Mouse (Mus musculus): ENCODE data around the gene Myoz1. TPM values are rescaled to one million over a fixed set of nuclear protein-coding genes. Genes with fewer than 3 reads are reported as not detected.

The Myoz1 gene
- polyA plus RNA-seq, 1 experiment from 2014 or later = 5.6 TPM

- WGBS (ENCODE audit: insufficient replicate concordance) = 39% methylated on average over 4 of the region's 4 CpGs
- Histone ChIP-seq H3K27ac (ENCODE audit: low read length) (no peak overlapping the region), H3K9me3 (replicated peaks; ENCODE audit: control insufficient read depth, low read length) (no peaks in the 10 kb centered on the region), H3K4me3 (ENCODE audit: low read depth, low read length) (no peak overlapping the region), H3K36me3 (ENCODE audit: control insufficient read depth, insufficient read depth) (no peaks in the 10 kb centered on the region), H3K4me2 (ENCODE audit: low read depth, low read length) (no peak overlapping the region), H3K9ac (ENCODE audit: low read depth, low read length) (no peak overlapping the region), H3K27me3 (ENCODE audit: control insufficient read depth, insufficient read depth, low read depth, low read length) (no peaks in the 10 kb centered on the region), H3K4me1 (ENCODE audit: control insufficient read depth, low read depth, low read length) (no peaks in the 10 kb centered on the region)
- no peak for ATAC-seq (ENCODE audit: low read depth)
Measured at GRCm38 (mm10) chr14:20651722-20652256, 4.6 kb downstream of the Myoz1 start.

- no peak overlapping the region for H3K9ac ChIP-seq (ENCODE audit: low read depth, low read length)
- 59% methylated on average over 2 of the region's 2 CpGs for WGBS (ENCODE audit: insufficient replicate concordance)
- H3K9me3 ChIP-seq (replicated peaks; ENCODE audit: control insufficient read depth, low read length) = no peaks in the 10 kb centered on the region
- H3K4me3 ChIP-seq (ENCODE audit: low read depth, low read length) = no peak overlapping the region
- ATAC-seq (ENCODE audit: low read depth) = no peak
- H3K4me1 ChIP-seq (ENCODE audit: control insufficient read depth, low read depth, low read length) = no peaks in the 10 kb centered on the region
- no peaks in the 10 kb centered on the region for H3K27me3 ChIP-seq (ENCODE audit: control insufficient read depth, insufficient read depth, low read depth, low read length)
- H3K27ac ChIP-seq (ENCODE audit: low read length) = no peak overlapping the region
- H3K4me2 ChIP-seq (ENCODE audit: low read depth, low read length) = no peak overlapping the region
- H3K36me3 ChIP-seq (ENCODE audit: control insufficient read depth, insufficient read depth) = no peaks in the 10 kb centered on the region
Measured at GRCm38 (mm10) chr14:20651000-20651399, 5.3 kb downstream of the Myoz1 start.

DNA sequence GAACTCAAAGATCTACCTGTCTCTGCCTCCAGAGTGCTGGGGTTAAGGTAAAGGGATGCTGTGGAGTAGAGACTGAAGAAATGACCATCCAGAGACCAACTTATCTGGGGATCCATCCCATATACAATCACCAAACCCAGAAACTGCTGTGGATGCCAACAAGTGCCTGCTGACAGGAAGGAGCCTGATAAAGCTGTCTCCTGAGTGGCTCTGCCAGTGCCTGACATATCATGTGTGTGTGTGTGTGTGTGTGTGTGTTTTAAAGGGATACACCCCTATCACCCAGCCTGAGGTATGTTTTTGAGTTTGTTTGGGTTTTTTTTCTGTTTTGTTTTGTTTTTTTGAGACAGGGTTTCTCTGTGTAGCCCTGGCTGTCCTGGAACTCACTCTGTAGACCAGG, 10.0 kb downstream of the Myoz1 start:
- Histone ChIP-seq H3K36me3 (ENCODE audit: control insufficient read depth, insufficient read depth) (no peaks in the 10 kb centered on the region), H3K27me3 (ENCODE audit: control insufficient read depth, insufficient read depth, low read depth, low read length) (no peaks in the 10 kb centered on the region), H3K27ac (ENCODE audit: low read length) (no peak overlapping the region), H3K9me3 (replicated peaks; ENCODE audit: control insufficient read depth, low read length) (no peaks in the 10 kb centered on the region), H3K9ac (ENCODE audit: low read depth, low read length) (no peak overlapping the region), H3K4me1 (ENCODE audit: control insufficient read depth, low read depth, low read length) (peaks cover 8% of the 10 kb centered on the region), H3K4me2 (ENCODE audit: low read depth, low read length) (no peak overlapping the region), H3K4me3 (ENCODE audit: low read depth, low read length) (no peak overlapping the region)
- no peak for ATAC-seq (ENCODE audit: low read depth)

GRCm38 (mm10) chr14:20645547-20645946, 10.8 kb downstream of the Myoz1 start:
- no peak overlapping the region for H3K9ac ChIP-seq (ENCODE audit: low read depth, low read length)
- H3K4me3 ChIP-seq (ENCODE audit: low read depth, low read length) = no peak overlapping the region
- H3K4me1 ChIP-seq (ENCODE audit: control insufficient read depth, low read depth, low read length) = peaks cover 8% of the 10 kb centered on the region
- H3K4me2 ChIP-seq (ENCODE audit: low read depth, low read length) = no peak overlapping the region
- ATAC-seq (ENCODE audit: low read depth) = no peak
- H3K9me3 ChIP-seq (replicated peaks; ENCODE audit: control insufficient read depth, low read length) = no peaks in the 10 kb centered on the region
- WGBS (ENCODE audit: insufficient replicate concordance) = 40% methylated on average over 3 of the region's 3 CpGs
- no peaks in the 10 kb centered on the region for H3K27me3 ChIP-seq (ENCODE audit: control insufficient read depth, insufficient read depth, low read depth, low read length)
- H3K36me3 ChIP-seq (ENCODE audit: control insufficient read depth, insufficient read depth) = no peaks in the 10 kb centered on the region
- H3K27ac ChIP-seq (ENCODE audit: low read length) = no peak overlapping the region

DNA sequence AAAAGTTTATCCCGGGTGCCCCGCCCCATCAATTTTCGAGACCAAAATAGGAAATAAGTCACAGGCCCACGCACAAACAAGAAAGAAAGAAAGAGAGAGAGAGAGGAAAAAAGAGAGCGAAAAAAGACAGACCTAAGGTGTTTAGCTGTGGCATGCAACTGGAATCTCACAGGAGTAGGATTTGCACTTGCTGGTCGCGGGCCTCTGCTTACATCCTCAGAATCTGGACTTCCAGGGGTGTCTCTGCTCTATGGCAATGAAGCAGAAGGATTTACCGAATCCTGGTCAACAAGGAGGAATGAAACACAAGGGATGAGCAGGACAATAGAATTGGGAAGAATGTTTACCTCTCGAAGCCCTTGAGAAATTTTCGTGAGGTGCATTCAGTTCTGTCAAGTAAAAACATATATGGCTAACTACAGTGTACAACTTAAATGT, 14.9 kb downstream of the Myoz1 start:
- Histone ChIP-seq H3K27ac (ENCODE audit: low read length) (peak overlapping the region; percentile 89), H3K4me3 (ENCODE audit: low read depth, low read length) (peak overlapping the region; percentile 87), H3K4me1 (ENCODE audit: control insufficient read depth, low read depth, low read length) (peaks cover 14% of the 10 kb centered on the region), H3K9me3 (replicated peaks; ENCODE audit: control insufficient read depth, low read length) (no peaks in the 10 kb centered on the region), H3K9ac (ENCODE audit: low read depth, low read length) (peak overlapping the region; percentile 94), H3K27me3 (ENCODE audit: control insufficient read depth, insufficient read depth, low read depth, low read length) (no peaks in the 10 kb centered on the region), H3K36me3 (ENCODE audit: control insufficient read depth, insufficient read depth) (no peaks in the 10 kb centered on the region), H3K4me2 (ENCODE audit: low read depth, low read length) (peak overlapping the region; percentile 94)
- no peak for ATAC-seq (ENCODE audit: low read depth)
- WGBS (ENCODE audit: insufficient replicate concordance) = 18% methylated on average over 10 of the region's 10 CpGs

GRCm38 (mm10) chr14:20640644-20641437, 15.5 kb downstream of the Myoz1 start, which contains the start of gene Usp54:
Gene Usp54 (minus strand): TSS chr14:20641063.
- H3K4me3 ChIP-seq (ENCODE audit: low read depth, low read length) = peak within 1 kb of the TSS; percentile 87
- WGBS (ENCODE audit: insufficient replicate concordance) = under 1% methylated on average over 73 of the region's 73 CpGs
- peak within 1 kb of the TSS; percentile 94 for H3K9ac ChIP-seq (ENCODE audit: low read depth, low read length)
- peaks cover 14% of the 10 kb centered on the region for H3K4me1 ChIP-seq (ENCODE audit: control insufficient read depth, low read depth, low read length)
- peak within 1 kb of the TSS; percentile 89 for H3K27ac ChIP-seq (ENCODE audit: low read length)
- no peaks in the 10 kb centered on the region for H3K36me3 ChIP-seq (ENCODE audit: control insufficient read depth, insufficient read depth)
- H3K4me2 ChIP-seq (ENCODE audit: low read depth, low read length) = peak within 1 kb of the TSS; percentile 94
- no peaks in the 10 kb centered on the region for H3K9me3 ChIP-seq (replicated peaks; ENCODE audit: control insufficient read depth, low read length)
- no peaks in the 10 kb centered on the region for H3K27me3 ChIP-seq (ENCODE audit: control insufficient read depth, insufficient read depth, low read depth, low read length)
- ATAC-seq (ENCODE audit: low read depth) = peak; percentile 97

DNA sequence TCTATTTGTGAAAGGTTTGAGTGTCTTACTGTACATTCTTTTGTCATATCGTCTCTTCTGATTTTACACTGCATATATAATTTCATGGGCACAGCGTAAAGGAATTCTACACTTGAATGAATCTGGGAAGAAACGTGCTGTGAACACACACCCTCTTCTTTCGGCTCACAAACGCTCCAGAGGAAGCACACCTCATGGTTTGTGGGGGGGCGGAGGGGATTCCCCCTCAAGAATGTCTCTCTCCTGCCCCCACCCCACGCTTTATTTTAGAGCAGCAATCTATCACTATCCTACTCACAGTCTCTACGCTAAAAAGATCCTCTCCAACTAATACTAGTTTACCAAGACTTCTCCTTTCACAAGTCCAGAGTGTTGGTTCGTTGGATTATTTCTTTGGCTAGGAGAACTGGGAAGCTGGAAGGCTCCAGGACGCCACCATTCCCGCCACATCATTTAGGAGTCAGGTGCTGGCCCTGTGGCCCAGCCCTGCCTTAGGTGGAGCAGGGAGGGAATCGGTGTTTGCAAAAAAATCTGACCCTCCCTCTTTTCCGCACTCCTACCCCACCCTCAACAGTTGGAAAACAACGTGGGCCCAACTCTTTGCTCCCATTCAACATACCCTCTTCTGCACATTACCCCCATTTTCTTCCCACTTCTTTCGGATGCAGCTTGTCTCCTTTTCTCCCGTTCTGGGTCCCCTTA, 16.3 kb downstream of the Myoz1 start:
- H3K4me3 ChIP-seq (ENCODE audit: low read depth, low read length) = peak overlapping the region; percentile 87
- H3K9ac ChIP-seq (ENCODE audit: low read depth, low read length) = peak overlapping the region; percentile 94
- peak; percentile 28; the same call in 1 of the 2 replicates for ATAC-seq (ENCODE audit: low read depth)
- no peaks in the 10 kb centered on the region for H3K36me3 ChIP-seq (ENCODE audit: control insufficient read depth, insufficient read depth)
- peak overlapping the region; percentile 94 for H3K4me2 ChIP-seq (ENCODE audit: low read depth, low read length)
- 5% methylated on average over 16 of the region's 16 CpGs for WGBS (ENCODE audit: insufficient replicate concordance)
- H3K27ac ChIP-seq (ENCODE audit: low read length) = peak overlapping the region; percentile 47
- peaks cover 14% of the 10 kb centered on the region for H3K4me1 ChIP-seq (ENCODE audit: control insufficient read depth, low read depth, low read length)
- no peaks in the 10 kb centered on the region for H3K27me3 ChIP-seq (ENCODE audit: control insufficient read depth, insufficient read depth, low read depth, low read length)
- no peaks in the 10 kb centered on the region for H3K9me3 ChIP-seq (replicated peaks; ENCODE audit: control insufficient read depth, low read length)

- ATAC-seq (ENCODE audit: low read depth) = no peak
- Histone ChIP-seq H3K4me3 (ENCODE audit: low read depth, low read length) (no peak overlapping the region), H3K36me3 (ENCODE audit: control insufficient read depth, insufficient read depth) (no peaks in the 10 kb centered on the region), H3K27ac (ENCODE audit: low read length) (no peak overlapping the region), H3K9me3 (replicated peaks; ENCODE audit: control insufficient read depth, low read length) (no peaks in the 10 kb centered on the region), H3K9ac (ENCODE audit: low read depth, low read length) (no peak overlapping the region), H3K4me2 (ENCODE audit: low read depth, low read length) (no peak overlapping the region), H3K27me3 (ENCODE audit: control insufficient read depth, insufficient read depth, low read depth, low read length) (no peaks in the 10 kb centered on the region), H3K4me1 (ENCODE audit: control insufficient read depth, low read depth, low read length) (peaks cover 14% of the 10 kb centered on the region)
- WGBS (ENCODE audit: insufficient replicate concordance) = 70% methylated on average over 6 of the region's 6 CpGs
Measured at GRCm38 (mm10) chr14:20638702-20639101, 17.6 kb downstream of the Myoz1 start.

Data from liver, embryonic 16.5 days (tissue).